Mouse (Mus musculus): ENCODE measurements around the gene Iqch. TPM values are rescaled to one million over a fixed set of nuclear protein-coding genes. Genes with fewer than 3 reads are reported as not detected.

Iqch gene
- total RNA-seq, 2 experiments from 2014 or later: 0.14 TPM; not detected in 1

DNA sequence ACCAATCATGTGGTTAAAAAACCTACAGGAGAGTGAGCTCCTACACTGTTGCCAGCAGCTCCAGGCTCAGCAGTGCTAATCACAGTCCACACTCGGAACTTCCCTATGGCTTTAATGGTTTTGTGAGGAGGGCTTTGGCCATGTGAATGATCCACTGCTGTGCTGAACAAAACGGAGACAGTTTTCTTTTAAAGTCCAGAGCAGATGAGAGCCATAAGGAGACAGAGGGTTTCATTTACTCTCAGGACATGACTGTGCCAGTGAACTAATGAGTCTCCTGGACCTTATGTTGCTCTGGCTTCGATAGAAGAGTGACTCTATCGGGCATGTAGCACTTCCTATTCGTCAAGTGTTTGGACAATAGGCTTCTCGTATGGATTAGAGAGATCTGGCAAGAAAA lies 181.9 kb downstream of the Iqch start:
- intact Hi-C loops (cut with DNase I): no loop called here
- no peak for DNase-seq (ENCODE audit: low spot score in 2 of 2)

DNA sequence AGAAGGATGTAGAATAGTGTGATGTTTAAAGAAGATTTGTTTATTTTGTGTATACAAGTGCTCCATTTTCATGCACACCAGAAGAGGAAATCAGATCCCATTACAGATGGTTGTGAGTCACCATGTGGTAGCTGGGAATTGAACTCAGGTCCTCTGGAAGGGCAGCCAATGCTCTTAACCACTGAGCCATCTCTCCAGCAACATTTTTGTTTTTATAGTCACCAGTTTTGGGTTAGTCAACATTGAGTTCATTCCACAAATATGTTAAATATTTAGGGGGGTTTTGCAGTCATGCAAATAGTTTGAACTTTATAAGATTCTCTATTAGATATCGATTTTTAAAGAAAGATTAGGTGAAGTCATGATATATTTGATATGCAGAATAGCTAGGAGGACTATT lies 202.1 kb downstream of the Iqch start:
- DNase-seq (ENCODE audit: low spot score in 2 of 2): no peak
- intact Hi-C loops (cut with DNase I): loop anchor here (5.0 kb wide), 1 partner anchor 62 kb away; no protein-coding TSS in a partner anchor

DNA sequence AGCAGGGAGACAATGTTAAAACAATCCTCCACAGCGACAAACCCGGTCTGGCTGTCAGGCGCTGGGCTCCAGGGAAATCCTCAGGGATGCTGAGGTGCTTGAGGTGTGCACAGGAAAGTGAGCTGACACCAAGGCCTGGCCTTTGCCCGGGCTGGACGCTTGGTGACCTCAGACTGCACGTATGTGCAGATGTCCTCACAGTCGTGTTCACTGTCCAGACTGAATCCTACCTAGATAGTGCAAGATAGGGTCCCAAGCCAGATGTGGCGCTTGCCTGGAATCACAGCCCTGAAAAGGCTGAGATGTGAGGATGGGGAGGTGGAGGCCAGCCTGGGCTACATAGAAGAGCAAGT lies 202.9 kb downstream of the Iqch start:
- DNase-seq (ENCODE audit: low spot score in 2 of 2): no peak
- intact Hi-C loops (cut with DNase I): loop anchor here (2.0 to 5.0 kb wide), 2 partner anchors 23 to 252 kb away; partner anchors contain the start of genes Map2k5 and Skor1

DNA sequence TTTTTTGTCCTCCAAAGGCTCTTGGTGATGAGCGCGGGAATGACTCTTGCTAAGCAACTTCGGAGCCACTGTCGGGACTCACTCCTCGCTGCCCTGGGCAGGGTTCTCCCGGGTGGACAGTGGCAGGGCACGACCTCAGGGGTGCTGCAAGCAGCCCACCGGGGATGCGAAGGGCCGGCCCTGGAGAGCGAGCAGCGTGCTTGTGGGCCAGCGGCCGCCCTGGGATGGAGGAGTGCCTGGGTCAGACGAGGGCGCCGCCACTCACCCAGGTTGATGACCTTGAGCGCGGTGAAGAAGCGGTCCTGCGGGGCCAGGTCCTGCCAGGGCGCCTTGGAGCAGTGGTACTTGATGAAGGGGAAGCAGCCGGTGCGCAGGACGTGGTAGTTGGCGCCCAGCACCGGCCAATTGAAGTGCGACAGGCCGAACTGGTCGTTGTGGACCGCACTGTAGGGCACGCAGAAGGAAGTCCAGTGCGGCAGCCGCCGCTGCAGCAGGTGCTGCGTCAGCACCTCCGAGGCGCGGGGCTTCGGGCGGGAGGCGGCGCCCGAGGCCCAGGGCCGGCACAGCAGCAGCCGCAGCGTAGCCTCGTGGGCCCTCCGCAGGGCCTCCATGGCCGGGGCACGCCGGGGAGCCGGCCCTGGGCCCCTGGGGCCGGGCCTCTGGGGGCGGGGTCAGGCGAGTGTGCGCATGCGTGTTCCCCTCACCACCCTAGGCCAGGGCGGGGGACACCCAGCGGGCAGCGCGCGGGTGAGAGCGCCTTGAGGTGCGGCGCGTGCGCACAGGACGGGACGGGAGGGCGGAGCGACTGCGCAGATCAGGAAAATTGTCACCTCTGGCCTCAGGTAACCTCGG lies 203.5 kb downstream of the Iqch start, which contains the start of gene 2300009A05Rik:
2300009A05Rik (minus strand) TSS at position 636 of the 852 bp plus-strand sequence.
- intact Hi-C loops (cut with DNase I): loop anchor here (2.0 to 5.0 kb wide), 2 partner anchors 22 to 252 kb away; partner anchors contain the start of genes Map2k5 and Skor1
- peak; percentile 92 to 94 for DNase-seq (ENCODE audit: low spot score in 2 of 2)

DNA sequence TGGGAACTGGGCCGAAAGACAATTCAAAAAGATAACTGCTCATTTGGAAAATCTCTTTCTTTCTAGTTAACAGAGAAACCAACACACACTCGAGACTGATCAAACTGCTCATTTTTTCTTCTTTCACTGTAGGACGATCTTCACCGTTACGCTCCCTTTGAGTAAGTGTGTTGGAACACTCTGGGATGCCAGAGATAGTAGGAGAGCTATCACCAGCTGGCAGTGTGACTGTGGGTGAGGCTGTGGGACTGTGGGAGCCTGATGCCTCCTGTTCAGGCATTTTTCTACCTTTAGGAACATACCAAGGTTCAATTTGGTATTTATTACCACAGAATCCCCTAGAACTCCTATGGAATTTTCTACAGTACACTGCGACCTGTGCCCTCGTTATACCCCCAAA lies 206.7 kb downstream of the Iqch start:
- intact Hi-C loops (cut with DNase I): loop anchor here (5.0 kb wide), 1 partner anchor 248 kb away; the partner anchor contains the start of gene Skor1
- DNase-seq (ENCODE audit: low spot score in 2 of 2): peak; percentile 12 to 75

DNA sequence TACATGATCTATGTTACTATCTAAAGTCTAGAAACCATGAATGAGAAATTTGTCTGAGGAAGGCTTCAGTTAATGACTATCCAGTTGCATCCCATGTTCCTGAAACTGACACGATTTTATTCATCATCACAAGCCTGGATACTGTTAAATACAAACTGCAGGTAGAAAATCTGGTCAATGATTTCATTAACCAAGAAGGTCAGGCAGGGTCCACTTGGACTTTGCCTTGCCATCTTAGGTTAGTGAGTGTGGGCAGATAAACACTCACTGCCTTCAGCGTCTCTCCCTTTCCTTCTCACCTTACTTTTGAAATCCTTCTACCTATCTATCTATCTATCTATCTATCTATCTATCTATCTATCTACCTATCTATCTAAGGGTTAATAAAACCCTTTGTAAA lies 211.0 kb downstream of the Iqch start:
- no peak for DNase-seq (ENCODE audit: low spot score in 2 of 2)
- intact Hi-C loops (cut with DNase I): no loop called here

DNA sequence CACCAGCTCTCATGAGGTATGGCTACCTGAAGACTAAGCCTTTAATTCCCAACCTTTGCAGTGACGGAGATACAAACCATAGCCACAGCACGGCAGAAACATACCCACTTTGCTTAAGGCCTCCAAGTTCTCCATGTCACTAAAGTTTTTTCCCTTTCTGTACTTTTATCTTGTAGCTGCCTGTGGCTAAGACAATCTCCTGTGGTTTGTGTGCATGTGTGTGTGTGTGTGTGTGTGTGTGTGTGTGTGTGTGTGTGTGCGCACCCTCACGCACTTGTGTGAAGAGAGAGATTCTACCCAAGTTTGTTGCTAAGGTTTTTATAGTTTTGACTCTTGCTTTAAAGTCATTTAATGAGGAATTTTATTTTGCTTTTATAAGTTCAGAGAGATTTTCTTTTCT lies 219.5 kb downstream of the Iqch start:
- no peak for DNase-seq (ENCODE audit: low spot score in 2 of 2)
- intact Hi-C loops (cut with DNase I): no loop called here

DNA sequence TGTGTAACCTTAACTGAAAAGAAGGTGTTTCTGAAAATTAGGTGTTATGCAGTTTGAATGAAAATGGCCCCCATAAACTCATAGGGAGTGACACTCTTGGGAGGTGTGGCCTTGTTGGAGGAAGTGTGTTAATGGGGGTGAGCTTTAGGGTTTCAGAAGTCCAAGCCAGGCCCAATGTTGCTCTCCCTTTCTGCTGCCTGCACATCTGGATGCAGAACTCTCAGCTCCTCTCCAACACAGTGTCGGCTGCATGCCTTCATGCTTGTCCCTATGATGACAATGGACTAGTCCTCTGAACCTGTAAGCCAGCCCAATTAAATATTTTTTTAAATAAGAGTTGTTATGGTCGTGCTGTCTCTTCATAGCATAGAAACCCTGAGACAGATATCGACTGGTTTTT lies 222.0 kb downstream of the Iqch start:
- no peak for DNase-seq (ENCODE audit: low spot score in 2 of 2)

DNA sequence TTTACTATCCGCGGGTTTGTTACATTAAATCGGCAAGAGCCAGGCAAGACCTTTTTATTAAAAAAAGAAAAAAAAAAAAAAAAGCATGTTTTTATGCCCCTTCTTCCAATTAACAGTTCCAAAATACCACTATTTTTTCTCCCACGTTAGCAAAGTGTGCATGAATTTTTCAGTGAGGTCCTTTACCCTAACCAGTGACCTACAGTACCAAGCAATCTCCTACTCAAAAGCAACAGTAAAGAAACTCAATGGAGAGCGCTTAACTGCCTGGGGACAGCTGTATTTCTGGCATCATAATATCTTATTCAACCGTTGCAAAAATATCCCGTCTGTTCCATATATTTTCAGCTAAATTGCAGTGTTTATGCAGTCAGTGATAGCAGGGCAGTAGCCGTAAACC lies 224.1 kb downstream of the Iqch start:
- no peak for DNase-seq (ENCODE audit: low spot score in 2 of 2)
- intact Hi-C loops (cut with DNase I): no loop called here

More for the DNA sequence above, 222.0 kb downstream of the Iqch start:
- intact Hi-C loops (cut with DNase I): no loop called here

DNA sequence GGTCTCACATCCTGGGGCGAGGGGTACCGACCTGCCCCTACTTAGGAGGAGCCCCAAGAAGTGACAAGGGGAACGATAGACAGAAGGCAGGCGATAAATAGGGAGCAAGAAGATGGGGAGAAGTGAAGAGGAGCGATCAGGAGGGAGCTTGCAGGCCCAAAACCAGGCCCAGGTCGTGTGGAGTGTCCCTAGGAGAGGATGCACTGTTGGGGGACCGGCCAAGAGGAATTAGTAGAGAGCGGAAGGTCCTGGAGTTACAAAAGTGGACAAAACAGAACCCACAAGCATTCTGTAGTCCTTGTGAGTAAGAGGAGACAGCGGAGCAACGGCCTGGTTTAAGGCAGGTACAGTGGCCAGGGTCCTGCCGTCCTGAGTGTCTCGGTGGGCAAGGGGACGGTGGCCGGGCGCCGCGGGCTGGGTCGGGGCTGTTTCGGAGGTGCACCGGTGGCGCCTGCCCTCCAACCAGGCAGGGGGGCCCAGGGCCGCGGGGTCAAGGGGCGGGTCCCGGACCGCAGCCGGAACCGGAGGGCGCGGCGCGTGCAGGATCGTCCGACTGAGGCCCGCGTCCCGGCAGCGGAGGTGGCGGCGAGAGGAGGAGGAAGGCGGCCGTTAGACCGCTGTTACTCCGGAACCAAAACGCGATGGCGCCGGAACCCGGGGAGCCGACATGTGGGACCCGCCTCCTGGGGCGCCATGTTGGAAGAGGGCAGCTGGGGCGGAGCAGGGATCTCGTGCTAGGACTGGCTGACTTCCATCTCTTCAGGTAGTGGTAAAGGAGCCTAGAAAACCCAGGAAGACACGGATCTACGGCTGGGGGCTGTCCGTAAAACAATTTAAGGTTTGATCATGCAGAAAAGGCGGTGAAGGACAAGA lies 224.8 kb downstream of the Iqch start, which contains the start of gene Map2k5:
Map2k5 (minus strand) TSS at position 633 of the 873 bp plus-strand sequence.
- intact Hi-C loops (cut with DNase I): loop anchor here (2.0 kb wide), 1 partner anchor 21 kb away; the partner anchor contains the start of gene 2300009A05Rik
- DNase-seq (ENCODE audit: low spot score in 2 of 2): peak; percentile 91 to 94

DNA sequence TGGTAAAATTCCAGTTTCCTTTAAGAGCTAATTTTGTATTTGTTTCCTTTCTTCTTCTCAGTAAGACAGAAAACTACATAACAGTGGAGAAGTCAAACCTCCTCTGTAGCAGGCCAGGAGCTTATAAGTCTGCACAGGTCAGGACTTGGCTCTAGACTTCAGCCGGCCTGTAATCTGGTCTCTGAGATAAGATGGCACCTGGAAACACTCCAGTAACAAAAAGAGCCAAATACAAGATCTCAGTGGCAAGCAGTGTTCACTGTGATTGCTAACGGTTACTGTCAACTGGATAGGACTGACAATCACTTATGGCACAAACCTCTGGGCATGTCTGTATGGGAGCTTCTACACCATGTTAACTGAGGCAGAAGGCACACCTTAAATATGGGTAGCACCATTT lies 229.0 kb downstream of the Iqch start:
- intact Hi-C loops (cut with DNase I): no loop called here
- no peak for DNase-seq (ENCODE audit: low spot score in 2 of 2)

DNA sequence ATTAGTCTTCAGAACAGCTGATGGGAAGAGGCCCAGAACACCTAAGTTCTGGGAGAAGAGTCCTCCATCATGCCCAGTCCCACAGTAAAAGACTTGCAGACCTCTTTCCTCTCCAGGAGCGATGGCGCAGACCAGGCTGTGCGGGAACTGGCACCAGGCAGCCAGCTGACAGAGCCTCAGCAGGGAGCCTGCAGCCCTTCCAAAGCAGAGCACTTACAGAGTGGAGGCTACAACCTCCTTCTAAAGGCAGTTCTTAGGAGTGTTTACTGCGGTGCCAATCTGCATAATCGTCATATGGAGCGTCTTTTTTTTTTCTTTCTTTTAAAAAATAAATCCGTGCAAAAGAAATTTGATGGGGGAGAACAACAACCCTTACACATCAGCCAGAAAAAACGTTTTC lies 229.8 kb downstream of the Iqch start:
- no peak for DNase-seq (ENCODE audit: low spot score in 2 of 2)
- intact Hi-C loops (cut with DNase I): no loop called here

Other genes starting within 250 kb of the Iqch start
- gene Map2k5, start 224.6 kb downstream of the Iqch start, total RNA-seq (2021): 10 to 100 TPM; 29.8 to 30.6 TPM
- 10 to 100 TPM; 23.3 to 26.6 TPM for gene 2300009A05Rik, start 203.2 kb downstream of the Iqch start, total RNA-seq (2021)
- 10 to 100 TPM; 51.2 to 51.3 TPM for gene Aagab, start 167 bp upstream of the Iqch start, total RNA-seq (2021)
- gene Smad3, start 155.5 kb upstream of the Iqch start, total RNA-seq (2021): 10 to 100 TPM; 55.3 to 67.5 TPM